Comparison of ENCODE assay signal across 7 mouse cellular contexts in the genomic region with DNA sequence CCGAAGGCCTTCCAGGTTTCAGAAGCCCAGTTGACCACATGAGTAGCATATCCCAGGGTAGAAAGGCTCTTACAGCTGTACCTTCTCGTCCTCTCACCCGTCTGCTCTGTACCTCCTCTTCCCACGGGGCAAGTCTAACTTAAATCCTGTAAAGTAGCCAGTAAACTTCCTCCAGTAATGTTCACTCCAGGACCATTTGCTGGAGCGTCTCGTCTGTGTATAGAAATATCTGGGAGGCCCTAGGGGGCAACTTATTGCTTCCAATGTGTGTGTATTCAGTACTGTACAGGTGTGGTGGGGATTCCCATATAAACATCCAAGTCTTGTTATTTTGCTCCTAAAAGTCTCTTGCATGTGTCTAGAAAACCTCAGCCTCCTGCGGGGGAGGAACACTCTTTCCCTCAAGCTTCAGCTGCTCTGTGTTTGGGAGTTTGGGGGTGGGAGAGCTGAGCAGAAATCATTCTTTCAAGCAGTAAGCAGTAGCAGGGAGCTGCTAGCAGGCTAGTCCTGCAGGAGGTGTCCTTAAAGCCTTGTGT.
A peak's percentile ranks its signal among the peaks of the same experiment; 100 is the strongest.
DNase-seq lines count a peak whose midpoint lies in the region; ATAC-seq and TF ChIP-seq lines count a peak whose summit lies in the region.

No protein-coding gene starts in this region.

- H3K4me2 ChIP-seq in lung, embryonic 14.5 days, result peak overlapping the region; percentile 37
- H3K4me2 ChIP-seq in forebrain, embryonic 14.5 days (ENCODE audit: low read length), result no peak overlapping the region
- no peak overlapping the region for H3K4me2 ChIP-seq in intestine, embryonic 16.5 days (ENCODE audit: low read depth, low read length)

- 20% methylated on average over 7 of the region's 7 CpGs for WGBS in lung, embryonic 14.5 days
- 44% methylated on average over 7 of the region's 7 CpGs for WGBS in forebrain, embryonic 14.5 days
- WGBS in intestine, embryonic 16.5 days, result 40% methylated on average over 7 of the region's 7 CpGs

- peak overlapping the region; percentile 95 for H3K27ac ChIP-seq in lung, embryonic 14.5 days (ENCODE audit: low read depth)
- peak overlapping the region; percentile 75 for H3K27ac ChIP-seq in forebrain, embryonic 14.5 days (ENCODE audit: low read depth, low read length)
- H3K27ac ChIP-seq in intestine, embryonic 16.5 days (ENCODE audit: low read length), result peak overlapping the region; percentile 49

- H3K9me3 ChIP-seq in lung, embryonic 14.5 days (ENCODE audit: low read depth, low read length), result no peaks in the 10 kb centered on the region
- H3K9me3 ChIP-seq in forebrain, embryonic 14.5 days (replicated peaks; ENCODE audit: control insufficient read depth, low read length), result no peaks in the 10 kb centered on the region
- no peaks in the 10 kb centered on the region for H3K9me3 ChIP-seq in intestine, embryonic 16.5 days (ENCODE audit: control insufficient read depth, low read length)

- peak; percentile 39 for DNase-seq in lung, embryonic 14.5 days
- no peak for DNase-seq in lung, postnatal 10 days
- no peak for DNase-seq in forebrain, embryonic 14.5 days (ENCODE audit: low spot score)
- DNase-seq in right cerebral cortex, postnatal 36 days (ENCODE audit: low spot score in 2 of 2), result peak; percentile 57 to 82
- DNase-seq in retina, postnatal 1 day, result no peak
- no peak for DNase-seq in spleen, adult 18-20 months

- peak overlapping the region; percentile 29; the same call in 1 of the 2 replicates for H3K9ac ChIP-seq in lung, embryonic 14.5 days
- H3K9ac ChIP-seq in forebrain, embryonic 14.5 days (ENCODE audit: low read length), result peak overlapping the region; percentile 17; the same call in 1 of the 2 replicates
- no peak overlapping the region for H3K9ac ChIP-seq in intestine, embryonic 16.5 days (ENCODE audit: low read depth, low read length)

- no peak for TF ChIP-seq CTCF in lung, embryonic 14.5 days (IDR thresholded peaks at IDR 0.05; ENCODE audit: low read depth)

- H3K36me3 ChIP-seq in lung, embryonic 14.5 days (ENCODE audit: insufficient read depth), result peaks cover 6% of the 10 kb centered on the region; the same call in 1 of the 2 replicates
- 0 out of 2 replicates have a peak, but pooled peaks cover under 1% of the 10 kb centered on the region for H3K36me3 ChIP-seq in forebrain, embryonic 14.5 days (ENCODE audit: control insufficient read depth, insufficient read depth, low read length)
- H3K36me3 ChIP-seq in intestine, embryonic 16.5 days (ENCODE audit: control insufficient read depth, insufficient read depth, low read length), result no peaks in the 10 kb centered on the region

- peak; percentile 68 for ATAC-seq in lung, embryonic 14.5 days (ENCODE audit: insufficient read depth)
- peak; percentile 44 for ATAC-seq in forebrain, embryonic 14.5 days
- ATAC-seq in intestine, embryonic 16.5 days, result no peak

- peaks cover 20% of the 10 kb centered on the region for H3K4me1 ChIP-seq in lung, embryonic 14.5 days (ENCODE audit: insufficient read depth)
- peaks cover 19% of the 10 kb centered on the region for H3K4me1 ChIP-seq in forebrain, embryonic 14.5 days (ENCODE audit: control insufficient read depth, insufficient read depth, low read length)
- H3K4me1 ChIP-seq in intestine, embryonic 16.5 days (ENCODE audit: control insufficient read depth, insufficient read depth, low read length), result peaks cover 7% of the 10 kb centered on the region; the same call in 1 of the 2 replicates

- H3K27me3 ChIP-seq in lung, embryonic 14.5 days (ENCODE audit: insufficient read depth, low read length), result no peaks in the 10 kb centered on the region
- no peaks in the 10 kb centered on the region for H3K27me3 ChIP-seq in forebrain, embryonic 14.5 days (replicated peaks; ENCODE audit: control insufficient read depth, insufficient read depth, low read length)
- no peaks in the 10 kb centered on the region for H3K27me3 ChIP-seq in intestine, embryonic 16.5 days (replicated peaks; ENCODE audit: control insufficient read depth, insufficient read depth, low read length)

- H3K4me3 ChIP-seq in lung, embryonic 14.5 days (ENCODE audit: low read depth, low read length), result no peak overlapping the region
- H3K4me3 ChIP-seq in forebrain, embryonic 14.5 days (ENCODE audit: low read depth, low read length), result no peak overlapping the region
- no peak overlapping the region for H3K4me3 ChIP-seq in intestine, embryonic 16.5 days (ENCODE audit: low read length)

Comparison
In these comparisons a context has a peak if more than half of its experiments do, and no peak if none do; other contexts are left out.
1. DNase-seq: peak in lung, embryonic 14.5 days (single experiment) and right cerebral cortex, postnatal 36 days (2 of 2); none in lung, postnatal 10 days (single experiment), forebrain, embryonic 14.5 days (single experiment), retina, postnatal 1 day (single experiment) and spleen, adult 18-20 months (0 of 2).
2. Peak in every context shown above with its lines, with median percentiles within 50 percentile points of each other: H3K27ac ChIP-seq.